Mouse (Mus musculus) E14TG2a.4 (cell line): Measurements from ENCODE around the gene Flnb.

ENCODE experiments used
- CTCF ChIP-seq: conservative IDR thresholded peaks from 2 replicates; pipeline ENCODE4 v1.5.1; 2014; ENCODE audit warnings: low read length
- NANOG ChIP-seq: IDR thresholded peaks from 2 replicates; pipeline ENCODE4 v1.6.1; 2014; ENCODE audit warnings: borderline replicate concordance, low read length, mixed read lengths

DNA sequence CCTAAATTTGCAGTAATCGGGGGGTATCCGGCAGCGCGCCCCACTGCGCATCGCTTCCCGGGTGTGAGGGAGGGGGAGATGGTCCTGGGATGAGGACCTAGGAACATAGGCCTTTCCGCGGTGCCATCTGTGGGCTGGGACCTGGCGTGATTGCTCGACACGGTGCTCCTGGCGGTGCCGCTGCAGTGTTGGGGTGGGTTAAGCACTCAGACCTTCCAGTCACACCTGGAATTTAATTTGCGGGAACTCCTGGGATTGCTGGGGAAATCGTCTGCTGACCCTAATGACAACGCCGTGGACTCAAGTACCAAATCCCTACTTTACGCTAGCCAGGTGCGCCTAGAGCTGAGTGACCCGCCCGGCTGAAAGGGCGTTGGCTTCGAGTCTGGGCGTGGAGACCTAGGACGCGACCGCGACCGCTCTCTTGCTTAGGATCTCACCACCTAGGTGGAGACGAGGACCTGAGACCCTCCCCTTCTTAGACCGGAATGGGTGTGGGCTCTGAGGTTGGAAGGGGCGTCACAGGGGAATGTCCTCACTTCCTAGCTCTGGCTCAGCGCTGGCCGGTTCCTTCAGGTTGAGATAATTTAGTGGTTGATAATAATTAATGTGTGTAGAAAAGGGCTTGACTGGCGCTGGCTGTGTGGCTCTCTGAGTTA, 835 bp downstream of the Flnb start:
- TF ChIP-seq CTCF (no peak), NANOG (no peak)
